In genomic region chr16:44138377-44138978, GRCm38 (mm10) we compare ENCODE assay signal across 8 mouse cellular contexts. TPM values are rescaled to one million over a fixed set of nuclear protein-coding genes. Genes with fewer than 3 reads are reported as not detected.
DNase-seq lines count a peak whose midpoint lies in the region; ATAC-seq lines count a peak whose summit lies in the region.

No protein-coding gene starts in this region.

- H3K4me2 ChIP-seq in lung, embryonic 16.5 days (ENCODE audit: low read depth, low read length) = peak overlapping the region; percentile 92
- peak overlapping the region; percentile 98 for H3K4me2 ChIP-seq in heart, embryonic 12.5 days
- H3K4me2 ChIP-seq in limb, embryonic 13.5 days (replicated peaks) = peak overlapping the region; percentile 96
- H3K4me2 ChIP-seq in neural tube, embryonic 12.5 days (replicated peaks) = peak overlapping the region; percentile 91

- H3K9ac ChIP-seq in lung, embryonic 16.5 days (ENCODE audit: low read length) = peak overlapping the region; percentile 96
- peak overlapping the region; percentile 84 for H3K9ac ChIP-seq in heart, embryonic 12.5 days
- peak overlapping the region; percentile 93 for H3K9ac ChIP-seq in limb, embryonic 13.5 days
- H3K9ac ChIP-seq in neural tube, embryonic 12.5 days = peak overlapping the region; percentile 81

- H3K4me3 ChIP-seq in lung, embryonic 16.5 days (ENCODE audit: low read length) = peak overlapping the region; percentile 98
- H3K4me3 ChIP-seq in heart, embryonic 12.5 days = peak overlapping the region; percentile 92
- H3K4me3 ChIP-seq in limb, embryonic 13.5 days = peak overlapping the region; percentile 98
- peak overlapping the region; percentile 90 for H3K4me3 ChIP-seq in neural tube, embryonic 12.5 days

- H3K9me3 ChIP-seq in lung, embryonic 16.5 days (ENCODE audit: control insufficient read depth, low read length) = no peaks in the 10 kb centered on the region
- no peaks in the 10 kb centered on the region for H3K9me3 ChIP-seq in heart, embryonic 12.5 days (replicated peaks)
- no peaks in the 10 kb centered on the region for H3K9me3 ChIP-seq in limb, embryonic 13.5 days
- H3K9me3 ChIP-seq in neural tube, embryonic 12.5 days = no peaks in the 10 kb centered on the region

- no peaks in the 10 kb centered on the region for H3K36me3 ChIP-seq in lung, embryonic 16.5 days (ENCODE audit: control insufficient read depth, insufficient read depth, low read length)
- H3K36me3 ChIP-seq in heart, embryonic 12.5 days = no peaks in the 10 kb centered on the region
- no peaks in the 10 kb centered on the region for H3K36me3 ChIP-seq in limb, embryonic 13.5 days
- no peaks in the 10 kb centered on the region for H3K36me3 ChIP-seq in neural tube, embryonic 12.5 days

- under 1% methylated on average over 24 of the region's 24 CpGs for WGBS in lung, embryonic 16.5 days
- WGBS in heart, embryonic 12.5 days = under 1% methylated on average over 24 of the region's 24 CpGs
- WGBS in limb, embryonic 13.5 days = 1% methylated on average over 24 of the region's 24 CpGs
- 2% methylated on average over 24 of the region's 24 CpGs for WGBS in neural tube, embryonic 12.5 days

- H3K4me1 ChIP-seq in lung, embryonic 16.5 days (replicated peaks; ENCODE audit: control insufficient read depth, insufficient read depth, low read length) = peaks cover 14% of the 10 kb centered on the region
- H3K4me1 ChIP-seq in heart, embryonic 12.5 days (replicated peaks) = peaks cover 8% of the 10 kb centered on the region
- H3K4me1 ChIP-seq in limb, embryonic 13.5 days = peaks cover 20% of the 10 kb centered on the region
- peaks cover 12% of the 10 kb centered on the region; the same call in 1 of the 2 replicates for H3K4me1 ChIP-seq in neural tube, embryonic 12.5 days

- peak overlapping the region; percentile 100 for H3K27ac ChIP-seq in lung, embryonic 16.5 days (ENCODE audit: low read length)
- H3K27ac ChIP-seq in heart, embryonic 12.5 days (ENCODE audit: poor library complexity, severe bottlenecking) = peak overlapping the region; percentile 98
- H3K27ac ChIP-seq in limb, embryonic 13.5 days = peak overlapping the region; percentile 97
- peak overlapping the region; percentile 72; the same call in 1 of the 2 replicates for H3K27ac ChIP-seq in neural tube, embryonic 12.5 days

- ATAC-seq in lung, embryonic 16.5 days (ENCODE audit: low read depth) = no peak
- no peak; the same call in 1 of the 2 replicates for ATAC-seq in heart, embryonic 12.5 days (ENCODE audit: insufficient number of reproducible peaks, low FRiP score)
- no peak; the same call in 1 of the 2 replicates for ATAC-seq in limb, embryonic 13.5 days (ENCODE audit: low FRiP score, low read depth)
- ATAC-seq in neural tube, embryonic 12.5 days (ENCODE audit: low FRiP score, low read depth) = peak; percentile 55

- peak; percentile 36 for DNase-seq in adrenal gland, adult 2 months
- DNase-seq in adrenal gland, adult (ENCODE audit: inconsistent age in 2 of 2, low spot score in 1 of 2) = no peak
- no peak for DNase-seq in lung, postnatal 25 days (ENCODE audit: low spot score)
- DNase-seq in frontal cortex, postnatal 25 days (ENCODE audit: low spot score in 2 of 2) = no peak

- no peaks in the 10 kb centered on the region for H3K27me3 ChIP-seq in lung, embryonic 16.5 days (ENCODE audit: control insufficient read depth, insufficient read depth, low read depth, low read length)
- H3K27me3 ChIP-seq in heart, embryonic 12.5 days (replicated peaks) = no peaks in the 10 kb centered on the region
- no peaks in the 10 kb centered on the region for H3K27me3 ChIP-seq in limb, embryonic 13.5 days
- H3K27me3 ChIP-seq in neural tube, embryonic 12.5 days (replicated peaks) = no peaks in the 10 kb centered on the region

RNA-seq across cellular contexts. Expression of gene Atp6v1a, which starts 1.0 kb away (rescaled TPM):
- 100 to 1,000 TPM; 140 to 162 TPM for total RNA-seq in adrenal gland, adult 2 months (2021)
- 10.5 and 12.9 TPM in 2 replicates for polyA plus RNA-seq in adrenal gland, adult 2 months (2012; rRNA removed)
- 69.2 TPM in 2 replicates for polyA plus RNA-seq in lung, embryonic 16.5 days (2015; fragmentation: Nextera tagmentation; extraction: Ambion mirVana)
- polyA plus RNA-seq in heart, embryonic 12.5 days (2016; fragmentation: Nextera tagmentation; extraction: Ambion mirVana) = 38.3 and 38.6 TPM in 2 replicates
- polyA plus RNA-seq in limb, embryonic 13.5 days (2015; fragmentation: Nextera tagmentation; extraction: Ambion mirVana) = 44.2 and 46.2 TPM in 2 replicates
- 59.2 and 72.1 TPM in 2 replicates for polyA plus RNA-seq in neural tube, embryonic 12.5 days (2016; fragmentation: Nextera tagmentation; extraction: Ambion mirVana)

RNA-seq across cellular contexts. Expression of gene Naa50, which starts 1.2 kb away (rescaled TPM):
- 10 to 100 TPM; 73.5 to 81.3 TPM for total RNA-seq in adrenal gland, adult 2 months (2021)
- 14.6 and 22.8 TPM in 2 replicates for polyA plus RNA-seq in adrenal gland, adult 2 months (2012; rRNA removed)
- polyA plus RNA-seq in lung, embryonic 16.5 days (2015; fragmentation: Nextera tagmentation; extraction: Ambion mirVana) = 84.2 and 91.3 TPM in 2 replicates
- polyA plus RNA-seq in heart, embryonic 12.5 days (2016; fragmentation: Nextera tagmentation; extraction: Ambion mirVana) = 98.7 and 103 TPM in 2 replicates
- 116 and 122 TPM in 2 replicates for polyA plus RNA-seq in limb, embryonic 13.5 days (2015; fragmentation: Nextera tagmentation; extraction: Ambion mirVana)
- polyA plus RNA-seq in neural tube, embryonic 12.5 days (2016; fragmentation: Nextera tagmentation; extraction: Ambion mirVana) = 83.2 and 86.0 TPM in 2 replicates

RNA-seq across cellular contexts. Expression of gene Usf3, which starts 34.6 kb away (rescaled TPM):
- total RNA-seq in adrenal gland, adult 2 months (2021) = 10 to 100 TPM; 17.0 to 24.6 TPM
- polyA plus RNA-seq in adrenal gland, adult 2 months (2012; rRNA removed) = 3.1 and 5.0 TPM in 2 replicates
- 2.8 and 3.2 TPM in 2 replicates for polyA plus RNA-seq in lung, embryonic 16.5 days (2015; fragmentation: Nextera tagmentation; extraction: Ambion mirVana)
- polyA plus RNA-seq in heart, embryonic 12.5 days (2016; fragmentation: Nextera tagmentation; extraction: Ambion mirVana) = 2.4 and 3.2 TPM in 2 replicates
- 2.8 and 3.0 TPM in 2 replicates for polyA plus RNA-seq in limb, embryonic 13.5 days (2015; fragmentation: Nextera tagmentation; extraction: Ambion mirVana)
- 3.3 and 3.7 TPM in 2 replicates for polyA plus RNA-seq in neural tube, embryonic 12.5 days (2016; fragmentation: Nextera tagmentation; extraction: Ambion mirVana)
